Mouse (Mus musculus) spleen, adult 2 months (tissue): ENCODE data around the gene Olfr1370. TPM values are rescaled to one million over a fixed set of nuclear protein-coding genes. Genes with fewer than 3 reads are reported as not detected.
"Not testable (repeated sequence)": the region's sequence is repeated elsewhere in the genome, so short reads cannot be mapped to it uniquely, and the experiment has no call there.

ENCODE experiments used
- DNase-seq, 2 experiments: peaks; one replicate each; pipeline versions ENCODE4 v3.0.0 to v3.0.0-alpha.2; 2012 to 2021; ENCODE audit warnings: low spot score in 2 of 2, low read depth in 1 of 2
- H3K27ac ChIP-seq: fragments of 200-500 bp; 2 replicates; pipeline ENCODE4 v1.5.1; 2012; ENCODE audit warnings: low read length, inconsistent platforms; ENCODE audit not compliant: insufficient read depth
- H3K27me3 ChIP-seq: fragments of 200-500 bp; 2 replicates; pipeline ENCODE4 v1.6.1; 2012; ENCODE audit warnings: mild to moderate bottlenecking, moderate library complexity, low read length, inconsistent platforms; ENCODE audit not compliant: control insufficient read depth, insufficient read depth
- H3K36me3 ChIP-seq: fragments of 200-500 bp; 2 replicates; pipeline ENCODE4 v1.6.1; 2012; ENCODE audit warnings: mild to moderate bottlenecking, low read length, inconsistent platforms; ENCODE audit not compliant: control insufficient read depth, insufficient read depth
- H3K4me1 ChIP-seq: fragments of 200-500 bp; 2 replicates; pipeline ENCODE4 v1.6.1; 2011; ENCODE audit warnings: inconsistent platforms; ENCODE audit not compliant: control insufficient read depth, insufficient read depth, insufficient read length
- H3K4me3 ChIP-seq: fragments of 200-500 bp; 2 replicates; pipeline ENCODE4 v1.5.1; 2011; ENCODE audit warnings: mild to moderate bottlenecking, inconsistent platforms; ENCODE audit not compliant: insufficient read depth, insufficient read length; ENCODE audit errors: extremely low read depth
- CTCF ChIP-seq: fragments of 200-500 bp; IDR thresholded peaks from 2 replicates; pipeline ENCODE4 v1.5.1; 2011; ENCODE audit warnings: mild to moderate bottlenecking, inconsistent platforms; ENCODE audit not compliant: insufficient read depth, insufficient read length, insufficient replicate concordance; ENCODE audit errors: extremely low read depth
- POLR2A ChIP-seq: fragments of 200-500 bp; IDR thresholded peaks from 2 replicates; pipeline ENCODE4 v1.6.1; 2011; ENCODE audit warnings: low read depth, low read length, inconsistent platforms
- WGBS: fragments of 180-500 bp; shearing (Covaris S2); methylation state at CpG from one replicate; pipeline ENCODE4 v1.1.7; 2018; 5-methylcytosine and 5-hydroxymethylcytosine counted together
- polyA plus RNA-seq: library from polyadenylated mRNA; depleted of rRNA; stranded (reverse); fragments of >200 nt; gene quantifications from 2 replicates; pipeline ENCODE4 v1.2.3, GENCODE M21; 2012; rRNA removed

Gene Olfr1370
- polyA plus RNA-seq = not detected in 2 replicates

GRCm38 (mm10) chr13:21074847-21075246, at the start of gene Olfr1370:
Gene Olfr1370, minus strand, starts transcription at chr13:21074947.
- no peak within 1 kb of the TSS for H3K27ac ChIP-seq
- 83% methylated on average over 3 of the region's 3 CpGs for WGBS
- H3K27me3 ChIP-seq = no peaks in the 10 kb centered on the region
- TF ChIP-seq CTCF = no peak
- TF ChIP-seq POLR2A = no peak
- no peak within 1 kb of the TSS for H3K4me3 ChIP-seq
- no peak for DNase-seq
- no peaks in the 10 kb centered on the region for H3K36me3 ChIP-seq
- H3K4me1 ChIP-seq = no peaks in the 10 kb centered on the region

- no peaks in the 10 kb centered on the region for H3K4me1 ChIP-seq
- no peaks in the 10 kb centered on the region for H3K27me3 ChIP-seq
- no peak overlapping the region for H3K4me3 ChIP-seq
- H3K27ac ChIP-seq = no peak overlapping the region
- H3K36me3 ChIP-seq = no peaks in the 10 kb centered on the region
- TF ChIP-seq CTCF (no peak), POLR2A (no peak)
- DNase-seq = no peak
- WGBS = 73% methylated on average over 4 of the region's 4 CpGs
These were observed 39.4 kb upstream of the Olfr1370 start for GRCm38 (mm10) chr13:21114121-21114520.

DNA sequence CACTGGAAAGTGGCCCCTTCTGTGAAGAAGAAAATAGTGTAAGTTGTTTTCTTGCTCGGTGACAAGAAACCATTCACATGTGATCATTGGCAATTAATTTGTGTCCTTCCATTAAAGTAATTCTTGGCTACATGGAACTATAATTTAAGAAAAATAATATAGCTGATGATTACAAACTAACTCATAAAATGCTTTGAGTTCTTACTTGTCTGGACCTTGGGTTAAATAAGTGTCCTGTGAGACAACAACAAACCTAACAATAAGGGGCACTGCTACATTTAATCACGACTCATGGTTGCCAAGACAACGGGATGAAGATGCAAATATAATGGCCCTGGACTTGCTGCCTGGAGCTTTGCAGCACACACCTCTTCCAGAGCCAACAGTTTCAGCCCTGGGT, 36.4 kb upstream of the Olfr1370 start, which contains the start of gene Olfr1369-ps1:
Olfr1369-ps1 (plus strand) TSS at position 301 of the 400 bp plus-strand sequence.
- H3K4me1 ChIP-seq, H3K4me3 ChIP-seq, H3K27ac ChIP-seq, H3K27me3 ChIP-seq, H3K36me3 ChIP-seq, DNase-seq: not testable (repeated sequence)
- 85% methylated on average over 3 of the region's 3 CpGs for WGBS

DNA sequence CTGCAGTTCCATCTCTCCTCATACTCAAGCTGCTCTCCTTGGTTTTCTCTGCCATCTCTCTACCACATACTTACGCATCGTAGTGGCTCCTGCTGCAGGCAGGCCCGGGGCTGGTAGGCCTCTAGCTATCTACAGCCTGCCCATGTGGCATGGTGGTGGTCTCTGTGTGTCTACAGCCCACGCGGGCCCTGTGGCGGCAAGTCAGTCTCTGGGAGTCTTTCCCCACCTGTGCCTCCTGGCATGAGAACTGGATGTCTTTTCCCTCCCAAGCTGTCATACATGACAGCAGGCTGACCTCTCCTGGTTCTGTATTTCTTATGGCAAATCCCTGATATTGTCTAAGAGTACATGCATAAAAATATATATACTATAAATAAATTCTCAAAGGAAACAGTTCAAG, 35.7 kb upstream of the Olfr1370 start:
- 90% methylated on average over 6 of the region's 6 CpGs for WGBS
- no peaks in the 10 kb centered on the region for H3K36me3 ChIP-seq
- no peak for DNase-seq
- no peaks in the 10 kb centered on the region for H3K27me3 ChIP-seq
- H3K4me1 ChIP-seq = no peaks in the 10 kb centered on the region
- H3K27ac ChIP-seq = no peak overlapping the region
- no peak overlapping the region for H3K4me3 ChIP-seq
- TF ChIP-seq CTCF (no peak), POLR2A (no peak)

DNA sequence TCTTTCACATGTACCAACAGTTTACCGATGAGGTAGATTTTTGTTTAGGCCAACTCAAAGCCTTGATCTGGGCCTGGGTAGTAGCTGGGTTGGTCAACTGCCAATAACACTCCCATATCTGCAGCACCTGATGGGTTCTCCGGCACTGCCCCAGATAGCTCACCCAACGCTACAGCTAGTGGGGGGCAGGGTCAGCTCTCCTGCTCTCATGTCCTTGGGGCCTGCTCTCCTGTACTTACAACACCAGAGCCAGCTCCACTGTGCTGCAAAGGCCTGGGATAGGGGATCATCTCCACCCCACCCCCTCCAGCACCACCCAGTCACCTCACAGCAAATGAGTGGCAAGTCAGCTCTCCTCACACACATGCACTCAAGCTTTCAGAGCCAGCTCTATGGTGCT, 35.0 kb upstream of the Olfr1370 start:
- DNase-seq = no peak
- Histone ChIP-seq H3K27ac (no peak overlapping the region), H3K4me1 (no peaks in the 10 kb centered on the region), H3K4me3 (no peak overlapping the region), H3K36me3 (no peaks in the 10 kb centered on the region), H3K27me3 (no peaks in the 10 kb centered on the region)
- WGBS = 93% methylated on average over 3 of the region's 3 CpGs
- TF ChIP-seq CTCF (no peak), POLR2A (no peak)

GRCm38 (mm10) chr13:21082686-21083085, 7.9 kb upstream of the Olfr1370 start:
- no peak overlapping the region for H3K4me3 ChIP-seq
- H3K27me3 ChIP-seq = no peaks in the 10 kb centered on the region
- no peak for DNase-seq
- H3K27ac ChIP-seq = no peak overlapping the region
- WGBS = 60% methylated on average over 2 of the region's 2 CpGs
- H3K36me3 ChIP-seq = no peaks in the 10 kb centered on the region
- no peaks in the 10 kb centered on the region for H3K4me1 ChIP-seq
- TF ChIP-seq POLR2A = no peak
- no peak for TF ChIP-seq CTCF

- no peak for TF ChIP-seq CTCF
- no peak for TF ChIP-seq POLR2A
- 87% methylated on average over 2 of the region's 2 CpGs for WGBS
- H3K27me3 ChIP-seq = no peaks in the 10 kb centered on the region
- H3K36me3 ChIP-seq = no peaks in the 10 kb centered on the region
- no peak overlapping the region for H3K27ac ChIP-seq
- DNase-seq = no peak
- H3K4me3 ChIP-seq = no peak overlapping the region
- H3K4me1 ChIP-seq = no peaks in the 10 kb centered on the region
These were observed 8.7 kb downstream of the Olfr1370 start for GRCm38 (mm10) chr13:21066021-21066420.

DNA sequence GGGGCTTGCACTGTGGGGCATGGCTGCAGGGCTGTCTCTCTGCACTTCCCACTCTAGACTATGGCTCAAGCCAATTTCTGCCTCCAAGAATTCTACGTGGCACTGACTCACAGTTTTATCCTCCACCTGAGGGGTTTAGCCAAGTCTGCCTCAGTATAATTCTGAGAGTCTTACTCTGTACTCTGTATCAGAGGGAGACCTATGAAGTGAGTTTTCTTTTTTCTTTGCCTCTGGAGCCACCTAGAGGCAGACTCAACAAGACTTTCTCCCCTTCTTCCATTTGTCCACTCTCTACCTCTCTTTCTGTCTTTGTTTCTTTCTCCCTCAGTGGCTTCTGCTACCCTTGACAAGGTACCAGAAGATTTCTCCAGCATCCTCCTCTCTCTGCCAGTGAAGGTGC, 24.6 kb downstream of the Olfr1370 start:
- 67% methylated on average over 1 of the region's 1 CpGs for WGBS
- H3K4me3 ChIP-seq = no peak overlapping the region
- TF ChIP-seq POLR2A (no peak), CTCF (no peak)
- H3K4me1 ChIP-seq = no peaks in the 10 kb centered on the region
- no peaks in the 10 kb centered on the region for H3K27me3 ChIP-seq
- H3K27ac ChIP-seq = no peak overlapping the region
- H3K36me3 ChIP-seq = no peaks in the 10 kb centered on the region
- no peak for DNase-seq
